Mouse (Mus musculus) kidney, postnatal 14 days (tissue): ENCODE data around the gene Sdha.

ENCODE experiments used
- DNase-seq: peaks from one replicate; pipeline ENCODE4 v3.0.0; 2022; ENCODE audit warnings: mixed read lengths

Sdha gene

GRCm38 (mm10) chr13:74302050-74303037 lies 47.7 kb downstream of the Sdha start:
- DNase-seq = no peak

DNA sequence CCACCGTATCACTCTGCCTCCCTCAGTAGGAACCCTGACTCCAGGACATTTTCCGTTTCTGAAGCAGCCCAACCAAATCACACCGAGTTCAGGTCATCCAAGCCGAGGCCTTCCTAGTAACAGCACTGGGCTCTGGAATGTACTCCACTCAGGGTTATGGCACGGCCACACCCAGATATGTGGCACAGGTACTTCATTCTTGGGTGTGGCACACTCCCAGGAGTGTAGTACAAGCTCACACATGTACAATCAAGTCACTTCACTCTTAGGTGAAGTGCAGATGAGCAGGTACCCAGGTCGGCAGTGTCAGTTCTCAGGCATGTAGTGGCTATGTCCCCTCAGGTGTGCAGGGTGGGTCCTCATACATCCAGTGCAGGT lies 48.5 kb downstream of the Sdha start:
- DNase-seq = no peak

- peak; percentile 73 for DNase-seq
These were observed 49.0 kb downstream of the Sdha start for GRCm38 (mm10) chr13:74300925-74301606.

- DNase-seq = no peak
These were observed 53.7 kb downstream of the Sdha start for GRCm38 (mm10) chr13:74296376-74296775.

GRCm38 (mm10) chr13:74292167-74292566 lies 57.9 kb downstream of the Sdha start, which contains the start of gene Ahrr:
TSS of gene Ahrr (minus strand) at chr13:74292331.
- DNase-seq = peak; percentile 40

DNA sequence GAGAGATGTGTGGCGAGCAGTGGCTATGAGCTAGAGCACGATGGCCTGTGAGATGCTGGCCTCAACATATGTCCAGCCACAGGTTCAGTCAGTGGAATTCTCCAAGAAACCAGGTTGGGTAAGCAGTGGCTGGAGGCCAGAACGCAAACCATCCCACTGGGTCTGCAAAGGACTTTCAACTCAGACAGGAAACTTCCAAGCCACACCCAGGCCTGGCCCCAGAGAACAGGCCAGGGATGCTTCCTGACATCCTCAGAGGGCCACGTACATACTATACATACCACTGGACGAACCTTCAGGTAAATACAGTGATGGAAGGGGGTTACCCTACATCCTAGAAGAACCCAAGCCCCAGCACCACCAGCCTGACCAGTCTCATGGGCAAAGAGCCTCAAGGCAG lies 60.4 kb downstream of the Sdha start:
- DNase-seq = no peak

GRCm38 (mm10) chr13:74282299-74282698 lies 67.8 kb downstream of the Sdha start:
- DNase-seq = no peak

DNA sequence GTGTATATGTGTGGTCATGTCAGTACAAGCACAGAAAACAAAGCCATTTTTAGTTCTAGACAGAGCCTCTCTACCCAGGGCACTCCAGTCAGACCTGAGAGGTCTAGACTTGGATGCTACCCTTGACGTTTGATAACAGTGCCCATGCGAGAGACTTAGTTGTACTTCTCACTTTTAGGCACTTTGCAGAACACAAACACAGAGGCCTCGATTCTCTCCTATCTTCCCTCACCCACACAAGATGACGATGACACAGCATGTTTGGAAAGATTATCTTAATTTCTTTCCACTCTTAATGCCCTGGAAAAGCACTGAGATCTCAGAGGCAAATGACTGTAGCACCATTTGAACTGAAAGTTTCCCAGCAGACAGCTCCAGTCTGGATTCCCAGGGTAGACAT lies 74.4 kb downstream of the Sdha start:
- no peak for DNase-seq
